Mouse (Mus musculus) forebrain, embryonic 11.5 days (tissue): ENCODE measurements around the gene Cflar. TPM values are rescaled to one million over a fixed set of nuclear protein-coding genes. Genes with fewer than 3 reads are reported as not detected.
A peak's percentile ranks its signal among the peaks of the same experiment; 100 is the strongest.
"Not testable (repeated sequence)": the region's sequence is repeated elsewhere in the genome, so short reads cannot be mapped to it uniquely, and the experiment has no call there.

Experiments
- ATAC-seq: fragments of 200-750 bp; cut with Nextera tagmentation; replicated peaks from 2 replicates; pipeline ENCODE4 v1.8.0; 2017; ENCODE audit warnings: moderate TSS enrichment; ENCODE audit not compliant: low FRiP score
- DNase-seq: peaks from one replicate; pipeline ENCODE4 v3.0.0-alpha.2; 2017; ENCODE audit warnings: low spot score
- H3K27ac ChIP-seq: fragments of 300-500 bp; sonication (generic); 2 replicates; pipeline ENCODE4 v1.5.1; 2014; ENCODE audit warnings: low read depth, low read length
- H3K27me3 ChIP-seq: fragments of 300-500 bp; sonication (generic); 2 replicates; pipeline ENCODE4 v1.6.1; 2014; ENCODE audit warnings: mild to moderate bottlenecking, low read length, mixed read lengths; ENCODE audit not compliant: control insufficient read depth, insufficient read depth
- H3K36me3 ChIP-seq: fragments of 300-500 bp; sonication (generic); 2 replicates; pipeline ENCODE4 v1.6.1; 2014; ENCODE audit warnings: mild to moderate bottlenecking, low read length, moderate library complexity, mixed read lengths; ENCODE audit not compliant: control insufficient read depth, insufficient read depth
- H3K4me1 ChIP-seq: fragments of 300-500 bp; sonication (generic); replicated peaks from 2 replicates; pipeline ENCODE4 v1.6.1; 2014; ENCODE audit warnings: low read length, mixed read lengths; ENCODE audit not compliant: control insufficient read depth, insufficient read depth
- H3K4me2 ChIP-seq: fragments of 300-500 bp; sonication (generic); 2 replicates; pipeline ENCODE4 v1.6.1; 2014; ENCODE audit warnings: low read depth, mild to moderate bottlenecking, low read length, moderate library complexity, mixed read lengths; ENCODE audit not compliant: severe bottlenecking
- H3K4me3 ChIP-seq: fragments of 300-500 bp; sonication (generic); 2 replicates; pipeline ENCODE4 v1.5.1; 2014; ENCODE audit warnings: low read depth, low read length
- H3K9ac ChIP-seq: fragments of 300-500 bp; sonication (generic); 2 replicates; pipeline ENCODE4 v1.6.1; 2014; ENCODE audit warnings: low read length
- H3K9me3 ChIP-seq: fragments of 300-500 bp; sonication (generic); 2 replicates; pipeline ENCODE4 v1.6.1; 2016; ENCODE audit warnings: low read length, mixed read lengths; ENCODE audit not compliant: control insufficient read depth
- WGBS: fragments of 180-500 bp; shearing (Covaris S2); extraction: QIAGEN DNeasy Blood & Tissue Kit; methylation state at CpG from one replicate; pipeline ENCODE4 v1.1.7; 2014; 5-methylcytosine and 5-hydroxymethylcytosine counted together
- polyA plus RNA-seq: library from polyadenylated mRNA; unstranded; fragments of >200 nt; fragmentation: Nextera tagmentation; extraction: Ambion mirVana; gene quantifications from 2 replicates; pipeline ENCODE4 v1.2.1, GENCODE M21; 2014

Cflar gene
- polyA plus RNA-seq, 1 experiment from 2014 or later, result 21.3 TPM

DNA sequence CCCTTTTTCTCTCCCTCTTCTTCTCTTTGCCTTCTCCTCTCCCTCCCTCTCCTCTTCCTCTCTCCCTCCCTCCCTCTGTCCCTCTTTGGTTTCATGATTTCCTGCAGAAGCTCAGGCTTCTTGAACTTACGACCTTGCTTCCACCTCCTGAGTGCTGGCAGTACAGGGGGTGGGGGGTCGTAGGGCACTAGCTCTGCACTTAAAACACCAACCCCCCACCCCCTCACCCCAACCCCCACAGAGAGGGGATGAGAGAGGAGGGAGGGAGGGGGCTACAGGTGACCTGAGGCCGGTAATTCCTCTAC is 84.7 kb downstream of the Cflar start:
- DNase-seq (no peak), ATAC-seq (0 out of 2 replicates have a peak, but pooled peaks have one; percentile 36)
- H3K27ac ChIP-seq, result no peak overlapping the region
- WGBS, result 4% methylated on average over 3 of the region's 3 CpGs
- H3K27me3 ChIP-seq, result no peaks in the 10 kb centered on the region
- peak overlapping the region; percentile 80 for H3K4me2 ChIP-seq
- H3K9me3 ChIP-seq, result no peaks in the 10 kb centered on the region; the same call in 1 of the 2 replicates
- H3K36me3 ChIP-seq, result no peaks in the 10 kb centered on the region
- peak overlapping the region; percentile 48 for H3K4me3 ChIP-seq
- peak overlapping the region; percentile 63 for H3K9ac ChIP-seq
- H3K4me1 ChIP-seq, result 0 out of 2 replicates have a peak, but pooled peaks cover 2% of the 10 kb centered on the region

DNA sequence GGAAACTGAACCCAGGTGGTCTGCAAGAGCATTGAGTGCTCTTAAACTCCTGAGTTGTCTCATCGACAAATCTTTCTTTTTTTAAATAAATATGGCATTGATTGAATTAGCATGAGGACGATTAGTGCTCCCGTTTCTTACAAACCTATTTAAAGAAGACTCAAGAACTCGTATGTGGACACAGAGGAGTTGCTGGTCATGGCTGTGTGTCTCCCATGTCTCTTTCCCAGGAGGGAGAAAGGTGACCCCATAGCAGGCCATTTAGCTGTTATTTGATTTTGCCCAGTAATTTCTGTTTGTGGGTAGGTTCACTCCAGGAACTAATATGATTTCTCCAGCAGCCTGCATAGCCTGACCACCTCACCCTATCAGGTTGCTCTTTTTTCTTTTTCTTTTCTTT is 85.5 kb downstream of the Cflar start:
- Histone ChIP-seq H3K27ac (no peak overlapping the region), H3K9ac (no peak overlapping the region), H3K9me3 (no peaks in the 10 kb centered on the region; the same call in 1 of the 2 replicates), H3K4me1 (0 out of 2 replicates have a peak, but pooled peaks cover 2% of the 10 kb centered on the region), H3K4me2 (no peak overlapping the region), H3K4me3 (no peak overlapping the region), H3K27me3 (no peaks in the 10 kb centered on the region), H3K36me3 (no peaks in the 10 kb centered on the region)
- ATAC-seq (no peak), DNase-seq (no peak)
- WGBS, result 79% methylated on average over 4 of the region's 4 CpGs

DNA sequence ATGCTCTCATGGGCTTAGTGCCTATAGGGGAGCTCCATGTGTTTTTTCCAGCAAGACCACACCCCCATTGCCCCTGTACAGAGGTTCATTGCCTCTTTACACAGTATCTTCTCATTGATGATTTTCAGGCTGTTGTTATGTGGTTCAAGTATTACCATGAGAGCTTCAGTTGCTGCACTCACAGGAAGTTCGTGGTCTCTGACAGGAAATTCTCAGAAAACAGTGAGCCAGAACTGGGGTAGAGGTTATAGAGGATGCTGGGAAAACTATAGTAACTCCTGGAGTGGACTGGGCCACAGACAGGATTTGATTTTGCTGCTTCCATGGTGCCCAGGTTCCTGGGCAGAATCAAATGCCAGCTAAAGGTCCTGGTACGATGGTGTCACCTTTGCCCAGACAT is 86.1 kb downstream of the Cflar start:
- Histone ChIP-seq H3K4me2 (no peak overlapping the region), H3K9me3 (no peaks in the 10 kb centered on the region; the same call in 1 of the 2 replicates), H3K27me3 (no peaks in the 10 kb centered on the region), H3K4me3 (no peak overlapping the region), H3K27ac (no peak overlapping the region), H3K9ac (no peak overlapping the region), H3K36me3 (no peaks in the 10 kb centered on the region), H3K4me1 (0 out of 2 replicates have a peak, but pooled peaks cover 2% of the 10 kb centered on the region)
- no peak for ATAC-seq
- WGBS, result 88% methylated on average over 2 of the region's 2 CpGs
- DNase-seq, result no peak

DNA sequence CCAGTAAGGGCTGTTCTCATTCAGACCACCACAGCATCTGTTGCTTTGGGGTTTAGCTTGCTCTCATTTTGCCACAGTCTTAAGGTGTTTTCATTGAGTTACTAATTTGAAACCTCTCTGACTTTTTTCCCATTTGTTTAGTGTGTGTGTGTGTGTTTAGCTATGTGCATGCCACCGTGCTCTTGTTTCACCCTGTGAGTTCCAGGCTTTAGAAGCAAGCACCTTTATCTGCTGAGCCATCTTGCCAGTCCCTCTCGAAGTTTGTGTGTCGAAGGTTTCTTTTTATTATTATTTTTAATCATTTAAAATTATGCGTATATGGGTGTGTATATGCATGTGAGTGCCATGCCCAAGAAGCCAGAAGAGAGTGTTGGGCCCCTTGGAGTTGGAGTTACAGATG is 87.6 kb downstream of the Cflar start:
- Histone ChIP-seq H3K27ac (no peak overlapping the region), H3K9ac (no peak overlapping the region), H3K4me1 (0 out of 2 replicates have a peak, but pooled peaks cover 2% of the 10 kb centered on the region), H3K36me3 (no peaks in the 10 kb centered on the region), H3K4me2 (no peak overlapping the region), H3K9me3 (no peaks in the 10 kb centered on the region; the same call in 1 of the 2 replicates), H3K4me3 (no peak overlapping the region), H3K27me3 (no peaks in the 10 kb centered on the region)
- no peak for DNase-seq
- WGBS, result 95% methylated on average over 4 of the region's 4 CpGs
- ATAC-seq, result no peak

DNA sequence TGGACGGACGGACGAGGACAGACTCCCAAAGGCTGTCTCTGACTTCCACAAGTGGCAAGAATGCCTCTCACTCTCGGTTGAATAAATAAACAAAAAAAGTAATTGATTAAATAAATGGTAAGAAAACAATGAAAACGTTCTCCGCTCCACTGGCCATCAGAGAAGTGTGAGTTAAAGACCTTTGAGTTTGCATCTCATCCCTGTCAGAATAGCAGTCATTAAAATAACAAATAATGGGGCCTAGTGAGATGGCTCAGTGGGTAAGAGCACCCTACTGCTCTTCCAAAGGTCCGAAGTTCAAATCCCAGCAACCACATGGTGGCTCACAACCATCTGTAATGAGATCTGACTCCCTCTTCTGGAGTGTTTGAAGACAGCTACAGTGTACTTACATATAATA is 89.3 kb downstream of the Cflar start:
- not testable (repeated sequence) for H3K4me1 ChIP-seq, H3K27ac ChIP-seq, H3K4me3 ChIP-seq, H3K27me3 ChIP-seq, H3K4me2 ChIP-seq, H3K9me3 ChIP-seq, DNase-seq, H3K36me3 ChIP-seq, ATAC-seq, H3K9ac ChIP-seq
- 78% methylated on average over 7 of the region's 7 CpGs for WGBS

DNA sequence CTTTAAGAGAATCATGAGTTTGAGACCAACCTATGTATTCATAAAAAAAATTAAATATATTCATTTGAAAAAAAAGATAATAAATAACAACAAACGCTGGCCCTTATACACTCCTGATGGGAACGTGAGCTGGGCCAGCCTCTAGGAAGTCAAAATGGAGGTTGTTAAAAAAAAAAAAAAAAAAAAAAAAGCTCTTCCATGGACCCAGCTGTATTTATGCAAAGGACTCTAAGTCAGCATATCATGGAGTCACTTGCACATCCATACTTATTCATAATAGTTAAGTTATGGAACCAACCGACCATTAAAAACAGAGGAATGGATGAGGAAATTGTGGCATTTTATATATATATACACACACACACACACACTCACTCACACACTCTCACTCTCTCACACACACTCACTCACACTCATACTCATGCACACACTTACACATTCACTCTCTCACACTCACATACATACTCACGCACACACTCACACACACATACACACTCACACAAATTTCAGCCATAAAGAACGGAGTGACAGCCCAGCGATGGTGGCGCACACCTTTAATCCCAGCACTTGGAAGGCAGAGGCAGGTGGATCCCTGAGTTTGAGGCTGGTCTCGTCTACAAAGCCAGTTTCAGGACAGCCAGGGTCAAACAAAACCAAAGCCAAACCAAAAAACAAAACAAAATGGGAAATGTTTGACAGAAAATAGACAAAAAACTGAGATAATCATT is 90.4 kb downstream of the Cflar start:
- no peak overlapping the region for H3K4me3 ChIP-seq
- ATAC-seq (no peak), DNase-seq (no peak)
- H3K9ac ChIP-seq, result no peak overlapping the region
- no peaks in the 10 kb centered on the region for H3K36me3 ChIP-seq
- H3K27me3 ChIP-seq, result no peaks in the 10 kb centered on the region
- WGBS, result 94% methylated on average over 8 of the region's 8 CpGs
- H3K4me1 ChIP-seq, result no peaks in the 10 kb centered on the region
- no peak overlapping the region for H3K27ac ChIP-seq
- H3K9me3 ChIP-seq, result no peaks in the 10 kb centered on the region; the same call in 1 of the 2 replicates
- no peak overlapping the region for H3K4me2 ChIP-seq

DNA sequence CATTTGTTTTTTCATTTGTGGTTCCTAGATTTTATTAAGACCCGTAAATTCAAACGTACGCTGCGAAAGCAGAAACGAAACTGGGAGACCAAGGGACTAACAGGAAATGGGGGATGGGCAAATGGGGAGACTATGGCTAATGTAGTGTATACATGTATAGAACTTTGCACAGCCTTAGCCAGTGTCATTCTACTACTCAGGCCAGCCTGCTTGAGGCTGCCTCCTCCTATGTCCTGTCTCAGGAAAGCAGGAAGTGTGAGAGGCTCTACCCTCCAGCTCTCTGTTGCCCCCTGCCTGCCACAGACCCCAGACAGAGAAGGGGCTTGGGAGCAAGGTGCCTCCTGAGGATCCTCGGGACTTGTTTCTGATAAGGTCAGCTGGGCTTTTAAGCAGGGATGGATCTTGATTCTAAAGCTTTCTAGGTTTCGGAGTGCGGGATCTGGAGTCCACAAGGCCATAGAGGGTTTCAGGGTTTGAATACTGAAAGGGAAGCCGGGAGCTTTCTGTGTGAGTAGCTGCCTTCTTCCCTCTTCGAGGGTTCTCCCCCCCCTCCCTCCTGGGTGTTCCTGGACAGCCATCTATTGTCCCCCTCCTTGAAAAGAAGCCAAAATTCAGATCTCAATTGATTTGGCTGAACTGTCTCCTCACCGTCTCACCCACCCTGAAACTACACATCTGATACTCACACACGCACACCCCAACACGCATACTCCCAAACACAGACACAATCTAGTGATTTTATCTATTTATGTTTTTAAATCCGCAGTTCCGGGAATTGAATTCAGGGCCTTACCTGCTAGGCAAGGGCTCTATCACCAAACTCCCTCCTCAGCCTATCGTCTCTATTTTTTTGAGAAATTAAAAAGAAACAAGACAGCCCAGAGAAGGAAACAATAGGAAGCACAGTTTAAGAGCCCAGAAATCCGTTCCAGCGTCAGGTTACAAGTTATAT is 91.3 kb downstream of the Cflar start:
- Histone ChIP-seq H3K4me2 (no peak overlapping the region), H3K9ac (no peak overlapping the region), H3K4me1 (no peaks in the 10 kb centered on the region), H3K36me3 (no peaks in the 10 kb centered on the region), H3K27me3 (no peaks in the 10 kb centered on the region), H3K4me3 (no peak overlapping the region), H3K27ac (no peak overlapping the region), H3K9me3 (no peaks in the 10 kb centered on the region; the same call in 1 of the 2 replicates)
- ATAC-seq, result no peak
- DNase-seq, result no peak
- WGBS, result 87% methylated on average over 18 of the region's 18 CpGs

DNA sequence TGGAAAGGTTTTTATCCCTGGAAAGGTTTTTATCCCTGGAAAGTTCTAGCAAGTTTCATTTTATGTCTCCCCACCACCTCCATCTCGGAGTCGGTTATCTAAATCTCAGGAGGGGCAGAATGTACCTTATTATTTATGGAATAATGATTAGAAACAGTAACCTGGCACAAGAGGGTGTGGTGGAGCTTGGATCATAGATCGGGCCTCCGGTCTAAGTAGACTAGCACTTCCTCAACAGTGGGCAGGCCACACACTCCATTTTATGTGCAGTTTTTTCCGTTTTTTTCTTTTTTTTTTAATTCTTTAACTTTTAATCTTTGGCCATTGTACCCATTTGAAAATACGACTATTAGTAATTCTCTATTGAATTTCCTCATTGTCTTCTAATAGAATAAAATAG is 92.2 kb downstream of the Cflar start:
- no peak overlapping the region for H3K4me3 ChIP-seq
- no peak overlapping the region for H3K9ac ChIP-seq
- H3K27me3 ChIP-seq, result no peaks in the 10 kb centered on the region
- H3K27ac ChIP-seq, result no peak overlapping the region
- ATAC-seq (no peak), DNase-seq (no peak)
- H3K4me2 ChIP-seq, result no peak overlapping the region
- no peaks in the 10 kb centered on the region; the same call in 1 of the 2 replicates for H3K9me3 ChIP-seq
- WGBS, result 93% methylated on average over 6 of the region's 6 CpGs
- no peaks in the 10 kb centered on the region for H3K4me1 ChIP-seq
- H3K36me3 ChIP-seq, result no peaks in the 10 kb centered on the region
